Mouse (Mus musculus) neutrophil, adult 5-6 weeks (primary cell): Measurements from ENCODE around the gene Gm36028. TPM values are rescaled to one million over a fixed set of nuclear protein-coding genes. Genes with fewer than 3 reads are reported as not detected.

Experiments used
- ATAC-seq: fragments of 151-379, 151-347 bp; 2 replicates; pipeline ENCODE4 v1.8.0; 2017; ENCODE audit warnings: mild to moderate bottlenecking, moderate TSS enrichment; ENCODE audit not compliant: insufficient number of reproducible peaks, poor library complexity, low FRiP score, severe bottlenecking; ENCODE audit errors: extremely low read depth
- total RNA-seq: library from RNA; stranded (forward); fragments of 200-1000 nt; gene quantifications from 2 replicates; pipeline ENCODE4 v1.2.3, GENCODE M21; 2017

Gm36028 gene
- total RNA-seq, 1 experiment from 2014 or later, result not detected

GRCm38 (mm10) chr16:37867791-37868505, 7.0 kb upstream of the Gm36028 start, which contains the start of gene Lrrc58:
Lrrc58 (plus strand) TSS chr16:37868389.
- peak; percentile 33 for ATAC-seq

DNA sequence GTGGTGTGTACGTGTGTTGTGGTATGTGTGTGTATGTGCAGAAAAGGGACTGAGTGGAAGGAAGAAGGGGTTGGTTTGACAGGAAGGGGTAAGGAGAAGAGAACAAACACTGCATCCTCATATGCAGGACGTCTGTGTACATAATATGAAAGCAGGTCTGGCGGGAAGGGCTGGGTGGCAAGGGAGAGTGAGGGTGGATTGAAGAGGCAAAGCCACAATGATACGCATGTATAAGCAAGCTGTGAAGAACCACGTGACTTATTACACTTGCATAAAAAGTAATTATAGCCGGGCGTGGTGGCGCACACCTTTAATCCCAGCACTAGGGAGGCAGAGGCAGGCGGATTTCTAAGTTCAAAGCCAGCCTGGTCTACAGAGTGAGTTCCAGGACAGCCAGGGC, 4.9 kb upstream of the Gm36028 start:
- no peak for ATAC-seq

- no peak for ATAC-seq
Observed at GRCm38 (mm10) chr16:37863876-37864275, 2.9 kb upstream of the Gm36028 start.

DNA sequence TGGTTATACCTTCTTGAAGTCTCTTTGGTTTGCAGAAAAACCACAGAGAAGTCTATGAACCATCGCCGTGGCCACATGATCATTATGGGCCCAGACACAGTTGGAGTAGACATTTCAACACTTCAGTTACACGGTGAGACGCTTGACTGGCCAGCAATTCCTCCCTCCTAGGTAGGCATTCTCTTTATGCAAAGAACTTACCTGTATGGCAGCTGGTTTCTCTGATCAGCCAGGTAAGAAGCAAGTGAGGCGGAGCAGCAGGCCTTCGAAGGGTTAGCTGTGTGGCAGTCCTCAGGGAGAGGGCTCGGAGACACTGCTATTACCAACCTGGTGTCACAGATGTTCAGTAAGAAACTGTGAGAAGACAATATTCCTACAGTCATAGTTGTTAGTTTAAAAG, 733 bp downstream of the Gm36028 start:
- ATAC-seq, result no peak

GRCm38 (mm10) chr16:37857495-37857894, 3.5 kb downstream of the Gm36028 start:
- no peak for ATAC-seq

DNA sequence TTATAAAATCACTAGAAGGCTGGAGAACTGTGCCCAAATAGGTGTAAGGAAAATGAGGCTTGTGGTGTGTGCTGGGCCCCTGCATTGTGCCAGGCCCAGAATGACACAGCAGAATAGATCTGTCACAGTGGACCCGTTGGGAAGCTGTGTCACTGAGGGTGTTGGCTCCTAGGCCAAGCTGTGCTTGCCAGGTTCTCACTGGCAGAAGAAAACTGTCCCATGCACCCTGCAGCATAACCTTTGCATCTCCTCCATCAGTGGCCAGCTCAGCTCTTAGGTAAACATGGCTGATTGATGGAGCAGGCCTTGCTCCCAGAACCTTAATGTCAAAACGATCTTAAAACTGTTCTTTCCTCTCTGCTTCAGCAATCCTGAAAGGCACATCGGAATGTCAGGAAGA, 4.6 kb downstream of the Gm36028 start:
- ATAC-seq, result no peak

DNA sequence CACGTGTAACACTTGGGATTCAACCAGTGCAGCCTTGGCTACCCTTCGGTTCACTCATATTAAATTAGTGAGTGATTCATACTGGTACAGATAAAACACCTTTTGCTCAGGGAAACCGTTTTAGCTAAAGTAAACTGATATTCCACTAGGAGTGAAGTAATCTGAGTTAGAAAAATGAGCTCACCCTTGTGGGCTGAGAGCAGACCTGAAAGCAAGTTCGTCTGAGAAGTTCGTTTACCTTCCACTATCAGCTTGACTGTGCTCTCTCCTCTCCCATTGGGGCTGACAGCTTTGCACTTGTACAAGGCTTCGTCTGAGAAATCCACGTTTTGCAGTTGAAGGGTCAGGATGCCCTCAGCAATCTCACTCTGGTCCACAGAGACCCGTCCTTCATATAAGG, 5.4 kb downstream of the Gm36028 start:
- no peak for ATAC-seq

GRCm38 (mm10) chr16:37854593-37854992, 6.4 kb downstream of the Gm36028 start:
- ATAC-seq, result no peak

DNA sequence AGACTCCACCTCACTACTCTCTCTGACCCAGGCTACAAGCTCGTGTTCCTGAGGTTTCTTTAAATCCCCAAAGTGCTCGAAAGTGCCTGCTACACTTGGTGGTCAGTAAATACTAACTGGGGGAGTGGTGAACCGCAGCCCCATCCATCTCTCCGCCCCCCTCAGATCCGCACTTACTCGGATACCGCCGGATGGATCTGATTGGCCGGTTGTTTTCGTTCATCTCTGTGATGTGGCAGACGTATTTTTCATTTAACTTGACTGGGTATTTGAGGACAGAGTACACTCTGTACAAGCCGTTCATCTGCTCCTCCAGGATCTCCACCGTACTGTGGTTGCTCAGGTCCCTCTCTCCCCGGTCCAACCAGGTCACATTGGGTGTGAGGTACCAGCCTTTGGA, 6.9 kb downstream of the Gm36028 start:
- no peak for ATAC-seq

DNA sequence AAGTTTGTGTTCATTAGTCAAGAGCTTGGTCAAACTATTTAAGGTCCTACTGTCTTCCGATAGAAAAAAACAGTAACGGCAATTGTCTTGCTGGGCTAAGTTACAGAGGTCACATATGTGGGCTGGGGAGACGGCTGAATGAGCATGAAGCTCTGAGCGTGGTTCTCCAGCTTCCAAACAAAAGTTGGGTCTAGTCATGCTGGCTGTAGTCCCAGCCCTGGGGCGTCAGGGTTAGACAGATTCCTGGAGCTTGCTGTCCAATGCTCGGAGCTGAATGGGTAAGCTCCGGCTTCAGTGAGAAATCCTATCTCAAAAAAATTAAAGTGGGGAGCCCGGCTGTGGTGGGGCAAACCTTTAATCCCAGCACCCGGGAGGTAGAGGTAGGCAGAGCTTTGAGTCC, 7.7 kb downstream of the Gm36028 start:
- ATAC-seq, result no peak

DNA sequence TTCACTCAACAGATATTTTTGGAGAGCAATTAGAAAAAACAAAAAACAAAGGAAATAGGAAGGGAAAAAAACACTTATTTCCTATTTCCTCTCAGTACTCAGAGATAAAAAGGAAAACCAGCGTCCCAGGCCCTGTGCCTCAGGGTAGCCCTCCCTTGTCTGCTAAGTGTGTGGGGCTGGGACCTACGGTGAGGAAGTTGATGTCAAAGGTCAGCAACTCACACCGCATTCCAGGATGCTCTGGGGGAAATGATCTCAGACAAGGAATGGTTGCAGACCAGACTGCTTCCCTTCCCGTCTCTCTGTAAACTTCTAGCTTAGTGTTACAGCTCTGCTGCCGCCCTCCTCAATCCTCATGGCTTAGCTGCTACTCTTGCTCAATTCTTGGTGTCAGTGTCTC, 9.6 kb downstream of the Gm36028 start:
- ATAC-seq, result no peak

- ATAC-seq, result no peak
Observed at GRCm38 (mm10) chr16:37847081-37847480, 13.9 kb downstream of the Gm36028 start.

DNA sequence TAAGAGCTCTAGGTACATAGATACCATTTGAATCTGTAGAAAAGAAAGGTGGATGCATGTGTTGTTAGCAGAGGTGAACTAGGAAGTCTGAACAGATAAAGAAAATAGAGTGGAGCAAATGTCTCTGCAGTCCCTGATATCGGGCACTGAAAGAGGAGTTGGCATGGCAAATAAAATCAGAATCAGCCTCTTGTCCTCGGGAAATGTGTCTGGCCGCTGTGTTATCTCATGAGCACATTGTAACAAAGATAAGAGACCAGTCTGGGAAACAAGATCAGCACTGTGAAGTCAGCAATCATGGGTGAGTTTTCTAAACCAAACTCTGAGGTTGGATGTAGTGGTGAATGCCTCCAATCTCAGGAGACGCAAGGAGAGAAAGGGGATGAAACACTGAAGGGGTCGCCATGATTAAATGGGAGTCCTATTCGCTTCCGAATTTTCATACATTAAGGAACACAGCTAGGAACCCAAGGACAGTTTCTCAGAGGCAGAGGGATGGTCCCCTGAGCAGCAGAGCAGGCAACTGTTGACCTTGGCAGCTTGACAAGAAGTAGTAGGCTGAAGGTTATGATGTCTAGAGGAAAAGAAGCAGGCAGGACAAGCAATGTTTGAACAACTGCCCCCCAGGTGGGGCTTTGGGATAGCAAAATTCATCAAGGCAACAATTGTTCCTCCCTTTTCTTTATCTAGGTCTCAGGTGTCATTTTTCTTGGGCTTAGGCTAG, 15.6 kb downstream of the Gm36028 start:
- no peak for ATAC-seq

- ATAC-seq, result no peak
Observed at GRCm38 (mm10) chr16:37843740-37844139, 17.2 kb downstream of the Gm36028 start.

- ATAC-seq, result no peak
Observed at GRCm38 (mm10) chr16:37842439-37842838, 18.5 kb downstream of the Gm36028 start.

DNA sequence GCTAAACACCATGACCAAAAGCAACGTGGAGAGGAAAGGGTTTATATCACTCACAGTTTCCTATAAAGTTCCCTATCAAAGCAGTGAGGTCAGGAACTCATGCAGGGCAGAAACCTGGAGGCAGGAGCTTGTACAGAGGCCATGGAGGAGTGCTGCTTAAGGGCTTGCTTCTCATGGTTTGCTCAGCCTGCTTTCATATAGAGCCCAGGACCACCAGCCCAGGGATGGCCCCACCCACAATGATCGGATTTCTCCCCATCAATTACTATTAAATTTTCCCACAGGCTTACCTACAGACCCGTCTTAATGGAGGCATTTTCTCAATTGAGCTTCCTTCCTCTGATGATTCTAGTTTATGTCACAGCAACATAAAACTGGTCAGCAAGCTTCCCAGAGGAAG, 23.4 kb downstream of the Gm36028 start:
- ATAC-seq, result no peak

DNA sequence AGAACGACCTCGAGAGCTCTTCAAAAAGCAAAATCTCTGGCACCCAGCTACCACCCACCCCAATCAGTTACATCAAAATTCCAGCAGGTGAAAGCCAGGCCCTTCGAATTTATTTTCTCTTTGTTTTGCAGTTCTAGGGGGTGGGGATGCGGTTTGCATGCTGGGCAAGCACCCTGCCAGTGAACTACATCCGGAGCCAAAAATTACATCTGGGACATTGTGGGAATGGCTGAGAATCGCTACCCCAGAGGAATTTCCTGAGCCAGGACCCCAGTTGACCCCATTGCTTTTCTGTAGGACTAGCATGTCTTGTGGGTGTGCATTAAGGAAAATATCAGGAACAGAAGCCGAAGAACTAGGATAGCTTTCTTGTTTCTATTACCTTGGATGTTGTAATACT, 29.9 kb downstream of the Gm36028 start:
- ATAC-seq, result no peak

- ATAC-seq, result no peak
Observed at GRCm38 (mm10) chr16:37826286-37826685, 34.7 kb downstream of the Gm36028 start.

DNA sequence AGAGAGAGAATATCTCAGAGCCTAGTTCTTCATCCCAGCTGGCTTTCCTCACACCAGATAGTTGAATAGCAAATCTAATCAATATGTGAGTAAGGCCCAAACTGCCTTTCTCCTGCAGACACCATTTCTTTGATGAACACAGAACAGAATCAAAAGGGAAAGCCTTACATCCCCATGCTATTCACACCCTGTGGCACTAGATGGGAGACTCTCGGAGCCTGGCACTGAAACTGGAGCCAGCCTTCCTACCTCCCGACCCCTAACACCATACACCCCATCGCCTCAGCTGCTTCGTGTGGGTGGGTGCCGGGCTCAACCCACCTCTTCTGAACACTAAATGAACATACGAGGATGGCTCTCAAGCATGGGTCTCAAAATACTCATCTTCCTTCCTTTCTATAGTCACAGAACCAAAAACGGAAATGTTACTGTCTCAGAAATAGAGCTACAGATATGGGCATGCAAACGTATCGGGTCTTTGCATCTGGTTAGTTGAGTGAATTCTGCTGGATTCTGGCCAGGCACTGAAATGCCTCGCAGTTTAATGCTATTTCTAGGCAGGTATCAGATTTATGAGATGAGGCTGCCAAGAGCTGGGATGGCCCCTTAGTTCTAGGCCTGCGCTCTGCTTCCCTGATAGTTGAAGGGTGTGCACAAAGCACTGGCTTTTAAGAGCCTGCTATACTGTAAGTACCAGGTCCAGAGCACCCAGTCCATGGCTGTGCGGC, 36.0 kb downstream of the Gm36028 start:
- no peak for ATAC-seq

GRCm38 (mm10) chr16:37823949-37824348, 37.0 kb downstream of the Gm36028 start:
- no peak for ATAC-seq
